Mouse (Mus musculus) CH12.LX (cell line): ENCODE measurements at regions not wholly inside any gene's neighbourhood (a gene's known extent, or its start where the extent isn't known, plus 50 kb on each side); places are given as distances from the start of the nearest gene placed in this dataset.

Source experiments
- DNase-seq: peaks from one replicate; pipeline ENCODE4 v3.0.0-alpha.2; 2013; ENCODE audit errors: extremely low read depth
- H3K27ac ChIP-seq: 2 replicates; pipeline ENCODE4 v1.5.1; 2012; ENCODE audit warnings: low read depth, mild to moderate bottlenecking, control low read depth, moderate library complexity; ENCODE audit not compliant: insufficient read depth
- H3K27me3 ChIP-seq: replicated peaks from 2 replicates; pipeline ENCODE3; 2012; ENCODE audit warnings: inconsistent platforms
- H3K36me3 ChIP-seq, 2 experiments: replicated peaks in 1 of 2; 2 replicates each; pipeline versions ENCODE3 to v1.6.1; 2012; ENCODE audit warnings: inconsistent platforms in 1 of 2, low read length in 1 of 2, mild to moderate bottlenecking in 1 of 2, mixed read lengths in 1 of 2, moderate library complexity in 1 of 2; ENCODE audit not compliant: control insufficient read depth in 1 of 2, insufficient read depth in 1 of 2
- H3K4me1 ChIP-seq, 2 experiments: 2 replicates each; pipeline ENCODE4 v1.6.1; 2012; ENCODE audit warnings: inconsistent platforms in 1 of 2, moderate library complexity in 1 of 2; ENCODE audit not compliant: insufficient read depth in 2 of 2, control insufficient read depth in 1 of 2
- H3K4me2 ChIP-seq: 2 replicates; pipeline ENCODE4 v1.6.1; 2012; ENCODE audit warnings: low read depth, mild to moderate bottlenecking, control low read depth; ENCODE audit not compliant: poor library complexity, insufficient read depth, severe bottlenecking
- H3K4me3 ChIP-seq, 3 experiments: fragments of 150-350 bp in 1 of 3; sonication (generic) in 1 of 3; replicated peaks in 1 of 3; 2 replicates each; pipeline versions ENCODE3 to v1.5.1; 2011 to 2012; ENCODE audit warnings: low read depth in 2 of 3, low read length in 2 of 3, mild to moderate bottlenecking in 2 of 3, moderate library complexity in 2 of 3, control low read depth in 1 of 3, improper control_type of control experiment in 1 of 3, inconsistent platforms in 1 of 3, mixed read lengths in 1 of 3; ENCODE audit not compliant: poor library complexity in 1 of 3
- H3K79me2 ChIP-seq: replicated peaks from 2 replicates; pipeline ENCODE4 v1.6.1; 2012; ENCODE audit warnings: mild to moderate bottlenecking, moderate library complexity; ENCODE audit not compliant: control insufficient read depth, poor library complexity, insufficient read depth, severe bottlenecking; ENCODE audit errors: extremely low read depth
- H3K9ac ChIP-seq: 2 replicates; pipeline ENCODE4 v1.6.1; 2012; ENCODE audit warnings: low read depth, mild to moderate bottlenecking, control low read depth, moderate library complexity; ENCODE audit not compliant: insufficient read depth
- H3K9me3 ChIP-seq: replicated peaks from 2 replicates; pipeline ENCODE3; 2012; ENCODE audit warnings: low read length, inconsistent platforms, mixed read lengths
- BHLHE40 ChIP-seq: IDR thresholded peaks from 2 replicates; pipeline ENCODE4 v1.6.1; 2011; ENCODE audit warnings: mild to moderate bottlenecking, low read depth, low read length, improper control_type of control experiment
- CHD2 ChIP-seq: IDR thresholded peaks from 2 replicates; pipeline ENCODE4 v1.6.1; 2011; ENCODE audit warnings: low read length, improper control_type of control experiment
- CTCF ChIP-seq, 2 experiments: IDR thresholded peaks in 1 of 2; conservative IDR thresholded peaks in 1 of 2; 2 replicates each; pipeline ENCODE4 v1.5.1; 2011 to 2012; ENCODE audit warnings: low read depth in 2 of 2, low read length in 2 of 2, improper control_type of control experiment in 1 of 2, inconsistent platforms in 1 of 2, mild to moderate bottlenecking in 1 of 2, moderate library complexity in 1 of 2
- GABPA ChIP-seq: IDR thresholded peaks from 2 replicates; pipeline ENCODE4 v1.6.1; 2012; ENCODE audit warnings: low read depth, low read length, improper control_type of control experiment, inconsistent platforms; ENCODE audit not compliant: insufficient replicate concordance
- MAFK ChIP-seq: IDR thresholded peaks from 2 replicates; pipeline ENCODE4 v1.6.1; 2011; ENCODE audit warnings: low read length, improper control_type of control experiment; ENCODE audit not compliant: insufficient replicate concordance
- MAZ ChIP-seq: IDR thresholded peaks from 2 replicates; pipeline ENCODE4 v1.6.1; 2012; ENCODE audit warnings: low read depth, mild to moderate bottlenecking, inconsistent platforms, low read length, improper control_type of control experiment, moderate library complexity
- MEF2A ChIP-seq: IDR thresholded peaks from 2 replicates; pipeline ENCODE4 v1.6.1; 2014; ENCODE audit warnings: low read depth, mild to moderate bottlenecking, inconsistent platforms, low read length, improper control_type of control experiment, borderline replicate concordance
- MXI1 ChIP-seq: IDR thresholded peaks from 2 replicates; pipeline ENCODE4 v1.6.1; 2011; ENCODE audit warnings: mild to moderate bottlenecking, low read depth, low read length, improper control_type of control experiment
- MYC ChIP-seq: IDR thresholded peaks from 2 replicates; pipeline ENCODE4 v1.6.1; 2011; ENCODE audit warnings: low read depth, mild to moderate bottlenecking, improper control_type of control experiment, low read length
- NELFE ChIP-seq: IDR thresholded peaks from 2 replicates; pipeline ENCODE4 v1.6.1; 2011; ENCODE audit warnings: low read depth, low read length, improper control_type of control experiment
- NRF1 ChIP-seq: IDR thresholded peaks from 2 replicates; pipeline ENCODE4 v1.6.1; 2014; ENCODE audit warnings: low read depth, mild to moderate bottlenecking, inconsistent platforms, low read length, improper control_type of control experiment, moderate library complexity
- PAX5 ChIP-seq: IDR thresholded peaks from 2 replicates; pipeline ENCODE4 v1.6.1; 2012; ENCODE audit warnings: low read length, inconsistent platforms, mixed read lengths
- POLR2AphosphoS2 ChIP-seq: IDR thresholded peaks from 2 replicates; pipeline ENCODE4 v1.6.1; 2011; ENCODE audit warnings: low read depth, low read length, improper control_type of control experiment
- RAD21 ChIP-seq: IDR thresholded peaks from 2 replicates; pipeline ENCODE4 v1.6.1; 2011; ENCODE audit warnings: low read depth, mild to moderate bottlenecking, low read length, improper control_type of control experiment, moderate library complexity
- TCF12 ChIP-seq: IDR thresholded peaks from 2 replicates; pipeline ENCODE4 v1.6.1; 2014; ENCODE audit warnings: low read depth, mild to moderate bottlenecking, inconsistent platforms, low read length, improper control_type of control experiment
- UBTF ChIP-seq: IDR thresholded peaks from 2 replicates; pipeline ENCODE4 v1.6.1; 2012; ENCODE audit warnings: low read depth, mild to moderate bottlenecking, inconsistent platforms, low read length, improper control_type of control experiment, moderate library complexity
- USF1 ChIP-seq: IDR thresholded peaks from 2 replicates; pipeline ENCODE4 v1.6.1; 2014; ENCODE audit warnings: low read depth, mild to moderate bottlenecking, inconsistent platforms, low read length, improper control_type of control experiment
- ZC3H11A ChIP-seq: IDR thresholded peaks from 2 replicates; pipeline ENCODE4 v1.6.1; 2012; ENCODE audit warnings: low read depth, mild to moderate bottlenecking, inconsistent platforms, low read length, improper control_type of control experiment
- ZMIZ1 ChIP-seq: IDR thresholded peaks from 2 replicates; pipeline ENCODE4 v1.6.1; 2012; ENCODE audit warnings: low read depth, mild to moderate bottlenecking, inconsistent platforms, low read length, improper control_type of control experiment
- dilution Hi-C: fragments of 300-500 bp; cut with MboI; formaldehyde crosslinking; loops from 2 replicates; pipeline ENCODE4 v1.14.3; 2020; ENCODE audit warnings: low sequenced_read_pairs; ENCODE audit not compliant: extremely low pct_unique_long_range_greater_than_20kb, extremely low pct_ligation_motif_present
- in situ Hi-C: fragments of 300-500 bp; cut with MboI; formaldehyde crosslinking; loops from 3 replicates; pipeline ENCODE4 v1.14.3; 2019; ENCODE audit warnings: low sequenced_read_pairs, low pct_ligation_motif_present, low pct_unique_long_range_greater_than_20kb, mixed read lengths

DNA sequence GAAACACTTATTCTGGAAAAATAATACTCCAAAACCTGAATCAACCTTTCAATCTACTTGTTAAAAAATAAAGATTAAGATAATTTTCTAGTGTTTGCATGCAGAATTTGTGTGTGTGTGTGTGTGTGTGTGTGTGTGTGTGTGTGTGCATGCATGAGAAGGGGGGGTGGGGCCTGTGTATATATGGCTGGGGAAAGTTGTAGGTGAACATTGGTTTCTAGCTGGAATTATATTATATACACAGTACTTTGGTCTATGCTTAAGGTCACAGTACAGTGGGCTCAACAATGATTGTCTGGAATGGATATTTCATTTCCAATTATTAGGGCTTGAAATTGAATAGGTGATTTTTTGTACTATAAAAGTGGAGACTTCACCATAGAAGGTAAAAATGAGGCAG is 467.3 kb upstream of the Sel1l start:
- dilution Hi-C loops (no loop called here), in situ Hi-C loops (no loop called here)
- H3K9me3 ChIP-seq: no peaks in the 10 kb centered on the region
- H3K36me3 ChIP-seq: no peaks in the 10 kb centered on the region
- H3K9ac ChIP-seq: no peak overlapping the region
- no peaks in the 10 kb centered on the region for H3K27me3 ChIP-seq
- no peak overlapping the region for H3K4me3 ChIP-seq
- DNase-seq: no peak
- TF ChIP-seq UBTF: no peak
- TF ChIP-seq MEF2A: no peak
- TF ChIP-seq CHD2: no peak
- no peak for TF ChIP-seq MYC
- no peak for TF ChIP-seq MAFK
- TF ChIP-seq RAD21: no peak
- no peak for TF ChIP-seq MXI1
- no peak for TF ChIP-seq GABPA
- TF ChIP-seq BHLHE40: no peak
- TF ChIP-seq ZMIZ1: no peak
- no peak for TF ChIP-seq TCF12
- no peak for TF ChIP-seq POLR2AphosphoS2
- TF ChIP-seq NRF1: no peak
- TF ChIP-seq NELFE: no peak
- TF ChIP-seq ZC3H11A: no peak
- TF ChIP-seq USF1: no peak
- H3K4me2 ChIP-seq: no peak overlapping the region
- H3K27ac ChIP-seq: no peak overlapping the region
- H3K79me2 ChIP-seq: no peaks in the 10 kb centered on the region
- no peaks in the 10 kb centered on the region for H3K4me1 ChIP-seq

DNA sequence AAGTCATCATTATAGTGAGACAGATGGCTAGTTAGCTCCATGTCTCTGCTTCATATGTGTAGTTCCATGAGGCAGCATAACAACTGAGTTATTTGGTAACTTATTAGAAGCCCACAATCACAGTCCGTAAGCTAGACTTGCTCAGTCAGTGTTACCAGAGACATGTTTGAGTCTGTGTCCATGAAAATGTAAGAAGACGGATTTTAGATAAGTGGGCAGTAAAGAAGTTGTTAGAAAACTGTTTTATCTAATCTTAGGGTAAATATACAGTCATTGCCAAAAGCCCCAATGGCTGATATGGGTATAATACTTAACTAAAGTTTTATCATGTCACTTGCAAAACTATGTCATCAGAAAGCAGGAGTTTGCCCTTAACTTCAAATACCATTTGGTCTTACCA is 466.9 kb upstream of the Sel1l start:
- H3K9ac ChIP-seq: no peak overlapping the region
- H3K4me1 ChIP-seq: no peaks in the 10 kb centered on the region
- H3K9me3 ChIP-seq: no peaks in the 10 kb centered on the region
- H3K27me3 ChIP-seq: no peaks in the 10 kb centered on the region
- H3K36me3 ChIP-seq: no peaks in the 10 kb centered on the region
- in situ Hi-C loops (no loop called here), dilution Hi-C loops (no loop called here)
- no peak overlapping the region for H3K4me2 ChIP-seq
- H3K4me3 ChIP-seq: no peak overlapping the region
- DNase-seq: no peak
- H3K79me2 ChIP-seq: no peaks in the 10 kb centered on the region
- TF ChIP-seq BHLHE40: no peak
- no peak for TF ChIP-seq PAX5
- TF ChIP-seq CTCF (conservative IDR thresholded peaks at IDR 0.05 in 1 of 2, IDR thresholded peaks at IDR 0.05 in 1 of 2; ENCODE audit: low read depth in 2 of 2, low read length in 2 of 2): no peak
- TF ChIP-seq USF1: no peak
- TF ChIP-seq MAZ: no peak
- H3K27ac ChIP-seq: no peak overlapping the region
